Mouse (Mus musculus) lung, adult 2 months (tissue): Measurements from ENCODE around the gene Slc24a4.

ENCODE experiments used
- CTCF ChIP-seq: fragments of 200-500 bp; IDR thresholded peaks from 2 replicates; pipeline ENCODE4 v1.5.1; 2011; ENCODE audit warnings: mild to moderate bottlenecking, low read length, control low read depth; ENCODE audit not compliant: insufficient read depth
- POLR2A ChIP-seq: fragments of 200-500 bp; IDR thresholded peaks from 2 replicates; pipeline ENCODE4 v1.6.1; 2011; ENCODE audit warnings: low read depth, mild to moderate bottlenecking, control low read depth, low read length, borderline replicate concordance; ENCODE audit errors: extremely low read depth

- TF ChIP-seq POLR2A (no peak), CTCF (no peak)
These were observed 175.3 kb downstream of the Slc24a4 start for GRCm38 (mm10) chr12:102303867-102304266.
